In genomic region chr11:115475758-115476237, GRCm38 (mm10) we compare ENCODE assay signal across 8 mouse cellular contexts. TPM values are rescaled to one million over a fixed set of nuclear protein-coding genes. Genes with fewer than 3 reads are reported as not detected.
DNase-seq lines count a peak whose midpoint lies in the region; ATAC-seq and TF ChIP-seq lines count a peak whose summit lies in the region.

No protein-coding gene starts in this region.

- H3K4me2 ChIP-seq in heart, embryonic 14.5 days (ENCODE audit: low read length) = peak overlapping the region; percentile 90

- H3K9me3 ChIP-seq in heart, embryonic 14.5 days (ENCODE audit: control insufficient read depth, low read length) = no peaks in the 10 kb centered on the region
- no peaks in the 10 kb centered on the region for H3K9me3 ChIP-seq in G1E (replicated peaks)
- no peaks in the 10 kb centered on the region for H3K9me3 ChIP-seq in hindbrain, embryonic 10.5 days

- 2% methylated on average over 28 of the region's 28 CpGs for WGBS in heart, embryonic 14.5 days
- WGBS in hindbrain, embryonic 10.5 days = 5% methylated on average over 28 of the region's 28 CpGs

- TF ChIP-seq CTCF in G1E (IDR thresholded peaks at IDR 0.05; ENCODE audit: low read depth, low read length) = no peak

- no peaks in the 10 kb centered on the region for H3K27me3 ChIP-seq in heart, embryonic 14.5 days (ENCODE audit: control insufficient read depth, insufficient read depth, low read length)
- peaks cover 6% of the 10 kb centered on the region; the same call in 1 of the 2 replicates for H3K27me3 ChIP-seq in G1E (ENCODE audit: insufficient read depth, low read length)
- no peaks in the 10 kb centered on the region for H3K27me3 ChIP-seq in hindbrain, embryonic 10.5 days (ENCODE audit: insufficient read depth, poor library complexity, severe bottlenecking)

- peaks cover 14 to 27% of the 10 kb centered on the region in 2 experiments for H3K4me1 ChIP-seq in heart, embryonic 14.5 days (ENCODE audit: control insufficient read depth in 2 of 2, insufficient read depth in 2 of 2, low read length in 2 of 2)
- peaks cover 53% of the 10 kb centered on the region for H3K4me1 ChIP-seq in G1E (ENCODE audit: insufficient read depth, low read depth, low read length)
- peaks cover 52% of the 10 kb centered on the region for H3K4me1 ChIP-seq in hindbrain, embryonic 10.5 days (replicated peaks)

- intact Hi-C loops in heart, postnatal 14 days (cut with DNase I) = no loop called here

- 0 out of 4 replicates have a peak overlapping the region, but pooled peaks of 1 of the 2 experiments have one; percentile 10 for H3K27ac ChIP-seq in heart, embryonic 14.5 days (replicated peaks in 1 of 2; ENCODE audit: control insufficient read depth in 1 of 2, insufficient read depth in 1 of 2, low read depth in 2 of 2, low read length in 2 of 2)
- peak overlapping the region; percentile 91 for H3K27ac ChIP-seq in hindbrain, embryonic 10.5 days

- peak overlapping the region; percentile 84 for H3K9ac ChIP-seq in heart, embryonic 14.5 days (ENCODE audit: low read length)

- DNase-seq in heart, postnatal 14 days = no peak
- no peak for DNase-seq in G1E (ENCODE audit: low spot score)
- DNase-seq in hindbrain, embryonic 10.5 days (ENCODE audit: low spot score) = no peak
- DNase-seq in adrenal gland, postnatal 4 days (ENCODE audit: low spot score in 2 of 2) = no peak
- no peak for DNase-seq in urinary bladder, postnatal 14 days (ENCODE audit: low spot score)
- DNase-seq in yolk sac, embryonic 10.5 days (ENCODE audit: low spot score) = no peak

- peak; percentile 5; the same call in 1 of the 2 replicates for ATAC-seq in heart, embryonic 14.5 days (ENCODE audit: insufficient number of reproducible peaks, insufficient read depth, low FRiP score, low read depth)
- no peak for ATAC-seq in G1E (ENCODE audit: extremely low read depth, insufficient number of reproducible peaks, low FRiP score, poor library complexity, severe bottlenecking)
- peak; percentile 15 for ATAC-seq in megakaryocyte progenitor cell, adult 5-6 weeks (replicated peaks; ENCODE audit: poor library complexity)

- peak overlapping the region; percentile 71 to 82 for H3K4me3 ChIP-seq in heart, embryonic 14.5 days (ENCODE audit: control insufficient read depth in 1 of 2, insufficient read depth in 1 of 2, low read depth in 1 of 2, low read length in 2 of 2)
- H3K4me3 ChIP-seq in G1E (ENCODE audit: low read depth, low read length) = peak overlapping the region; percentile 92
- peak overlapping the region; percentile 94 for H3K4me3 ChIP-seq in hindbrain, embryonic 10.5 days

- peaks cover 10% of the 10 kb centered on the region for H3K36me3 ChIP-seq in heart, embryonic 14.5 days (ENCODE audit: control insufficient read depth, insufficient read depth, low read length)
- peaks cover 32% of the 10 kb centered on the region for H3K36me3 ChIP-seq in G1E (replicated peaks)
- no peaks in the 10 kb centered on the region for H3K36me3 ChIP-seq in hindbrain, embryonic 10.5 days

RNA-seq across cellular contexts. Expression of gene Armc7, which starts 0.3 kb away (rescaled TPM):
- polyA plus RNA-seq in heart, embryonic 14.5 days (2014; fragmentation: Nextera tagmentation; extraction: Ambion mirVana) = 5.5 and 7.5 TPM in 2 replicates
- 1 to 10 TPM; 1.3 to 1.7 TPM for total RNA-seq in heart, postnatal 14 days (2021)
- 6.0 and 8.4 TPM in 2 replicates for total RNA-seq in G1E (2014; fragmentation: Nextera tagmentation)
- total RNA-seq in G1E (2017) = 5.9 and 7.8 TPM in 2 replicates
- polyA plus RNA-seq in G1E (2012) = 24.4 and 29.0 TPM in 2 replicates
- polyA plus RNA-seq in hindbrain, embryonic 10.5 days (2016; fragmentation: Nextera tagmentation; extraction: Ambion mirVana) = 8.1 and 10.8 TPM in 2 replicates
- 4.6 and 5.5 TPM in 2 replicates for total RNA-seq in megakaryocyte progenitor cell, adult 5-6 weeks (2015)
- 5.1 and 9.0 TPM in 2 replicates for total RNA-seq in megakaryocyte progenitor cell, adult 5-6 weeks (2017)
- total RNA-seq in adrenal gland, postnatal 4 days (2021) = 1 to 10 TPM; 7.6 to 8.5 TPM

RNA-seq across cellular contexts. Expression of gene Slc16a5, which starts 13.5 kb away (rescaled TPM):
- polyA plus RNA-seq in heart, embryonic 14.5 days (2014; fragmentation: Nextera tagmentation; extraction: Ambion mirVana) = 0.08 and 0.26 TPM in 2 replicates
- 1 to 10 TPM in 1 of 2 experiments, not detected in 1; 5.1 TPM for total RNA-seq in heart, postnatal 14 days (2021)
- total RNA-seq in G1E (2014; fragmentation: Nextera tagmentation) (not detected in 2 replicates), G1E (2017) (0.05 TPM in 1 of 2 replicates, not detected in the other)
- not detected in 2 replicates for polyA plus RNA-seq in G1E (2012)
- not detected in 2 replicates for polyA plus RNA-seq in hindbrain, embryonic 10.5 days (2016; fragmentation: Nextera tagmentation; extraction: Ambion mirVana)
- total RNA-seq in megakaryocyte progenitor cell, adult 5-6 weeks (2015) = not detected in 2 replicates
- not detected in 2 replicates for total RNA-seq in megakaryocyte progenitor cell, adult 5-6 weeks (2017)
- total RNA-seq in adrenal gland, postnatal 4 days (2021) = 1 to 10 TPM in 1 of 2 experiments, under 1 TPM in 1; 0.51 to 3.6 TPM

RNA-seq across cellular contexts. Expression of gene Nt5c, which starts 15.9 kb away (rescaled TPM):
- 54.5 and 56.2 TPM in 2 replicates for polyA plus RNA-seq in heart, embryonic 14.5 days (2014; fragmentation: Nextera tagmentation; extraction: Ambion mirVana)
- total RNA-seq in heart, postnatal 14 days (2021) = 10 to 100 TPM; 15.2 to 17.3 TPM
- total RNA-seq in G1E (2014; fragmentation: Nextera tagmentation) = 43.7 and 47.1 TPM in 2 replicates
- 145 and 161 TPM in 2 replicates for total RNA-seq in G1E (2017)
- 67.4 and 118 TPM in 2 replicates for polyA plus RNA-seq in G1E (2012)
- polyA plus RNA-seq in hindbrain, embryonic 10.5 days (2016; fragmentation: Nextera tagmentation; extraction: Ambion mirVana) = 93.3 and 98.0 TPM in 2 replicates
- 64.1 and 65.0 TPM in 2 replicates for total RNA-seq in megakaryocyte progenitor cell, adult 5-6 weeks (2015)
- 105 and 112 TPM in 2 replicates for total RNA-seq in megakaryocyte progenitor cell, adult 5-6 weeks (2017)
- total RNA-seq in adrenal gland, postnatal 4 days (2021) = 100 to 1,000 TPM in 1 of 2 experiments, 10 to 100 TPM in 1; 91.6 to 113 TPM

RNA-seq across cellular contexts. Expression of gene Trim80, which starts 35.5 kb away (rescaled TPM):
- polyA plus RNA-seq in heart, embryonic 14.5 days (2014; fragmentation: Nextera tagmentation; extraction: Ambion mirVana) = 0.14 TPM in 1 of 2 replicates, not detected in the other
- total RNA-seq in heart, postnatal 14 days (2021) = under 1 TPM in 1 of 2 experiments, not detected in 1; 0.29 TPM
- total RNA-seq in G1E (2014; fragmentation: Nextera tagmentation) = not detected in 2 replicates
- total RNA-seq in G1E (2017) = not detected in 2 replicates
- not detected in 2 replicates for polyA plus RNA-seq in G1E (2012)
- polyA plus RNA-seq in hindbrain, embryonic 10.5 days (2016; fragmentation: Nextera tagmentation; extraction: Ambion mirVana) = 0.08 and 0.16 TPM in 2 replicates
- total RNA-seq in megakaryocyte progenitor cell, adult 5-6 weeks (2015) = not detected in 2 replicates
- not detected in 2 replicates for total RNA-seq in megakaryocyte progenitor cell, adult 5-6 weeks (2017)
- total RNA-seq in adrenal gland, postnatal 4 days (2021) = not detected

RNA-seq across cellular contexts. Expression of gene Jpt1, which starts 38.4 kb away (rescaled TPM):
- 511 and 538 TPM in 2 replicates for polyA plus RNA-seq in heart, embryonic 14.5 days (2014; fragmentation: Nextera tagmentation; extraction: Ambion mirVana)
- 100 to 1,000 TPM; 159 to 196 TPM for total RNA-seq in heart, postnatal 14 days (2021)
- total RNA-seq in G1E (2014; fragmentation: Nextera tagmentation) = 172 and 222 TPM in 2 replicates
- 186 and 196 TPM in 2 replicates for total RNA-seq in G1E (2017)
- 202 and 218 TPM in 2 replicates for polyA plus RNA-seq in G1E (2012)
- polyA plus RNA-seq in hindbrain, embryonic 10.5 days (2016; fragmentation: Nextera tagmentation; extraction: Ambion mirVana) = 778 and 995 TPM in 2 replicates
- 179 TPM in 2 replicates for total RNA-seq in megakaryocyte progenitor cell, adult 5-6 weeks (2015)
- total RNA-seq in megakaryocyte progenitor cell, adult 5-6 weeks (2017) = 143 and 157 TPM in 2 replicates
- 100 to 1,000 TPM; 149 to 164 TPM for total RNA-seq in adrenal gland, postnatal 4 days (2021)
